Mouse (Mus musculus) left cerebral cortex, postnatal 14 days (tissue): ENCODE results near the gene Tedc1. TPM values are rescaled to one million over a fixed set of nuclear protein-coding genes. Genes with fewer than 3 reads are reported as not detected.

Experiments
- DNase-seq, 2 experiments: peaks; one replicate each; pipeline ENCODE4 v3.0.0; 2021 to 2022; ENCODE audit warnings: low spot score in 2 of 2, mixed read lengths in 1 of 2
- intact Hi-C: fragments of 180-260 bp; cut with DNase I; formaldehyde crosslinking; loops from one replicate; pipeline ENCODE4 v1.15.1; 2025
- total RNA-seq, 2 experiments: library from RNA; stranded (reverse); gene quantifications; 2 replicates each; pipeline ENCODE4 v1.2.3; 2021

The Tedc1 gene
- total RNA-seq, 2 experiments from 2014 or later: 1.7 to 1.8 TPM

DNA sequence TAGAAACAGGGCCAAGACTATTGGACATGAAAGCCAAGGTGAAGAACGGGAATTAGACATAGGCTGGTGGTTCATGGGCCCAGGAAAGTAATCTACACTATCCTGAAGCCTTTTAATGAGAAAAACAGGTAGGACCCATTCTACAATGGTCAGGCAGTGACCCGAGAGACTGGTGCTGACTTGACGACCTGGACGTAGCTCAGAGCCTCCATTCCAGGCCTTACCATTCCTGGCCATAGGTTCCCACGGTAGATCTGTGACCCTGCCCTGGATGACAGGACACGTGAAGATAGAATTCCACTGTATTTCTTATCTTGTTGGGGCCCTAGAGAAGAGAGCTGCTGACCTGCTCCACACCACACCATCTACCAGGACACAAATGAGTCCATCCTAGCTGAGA lies 17.9 kb upstream of the Tedc1 start:
- DNase-seq: no peak
- intact Hi-C loops: no loop called here

DNA sequence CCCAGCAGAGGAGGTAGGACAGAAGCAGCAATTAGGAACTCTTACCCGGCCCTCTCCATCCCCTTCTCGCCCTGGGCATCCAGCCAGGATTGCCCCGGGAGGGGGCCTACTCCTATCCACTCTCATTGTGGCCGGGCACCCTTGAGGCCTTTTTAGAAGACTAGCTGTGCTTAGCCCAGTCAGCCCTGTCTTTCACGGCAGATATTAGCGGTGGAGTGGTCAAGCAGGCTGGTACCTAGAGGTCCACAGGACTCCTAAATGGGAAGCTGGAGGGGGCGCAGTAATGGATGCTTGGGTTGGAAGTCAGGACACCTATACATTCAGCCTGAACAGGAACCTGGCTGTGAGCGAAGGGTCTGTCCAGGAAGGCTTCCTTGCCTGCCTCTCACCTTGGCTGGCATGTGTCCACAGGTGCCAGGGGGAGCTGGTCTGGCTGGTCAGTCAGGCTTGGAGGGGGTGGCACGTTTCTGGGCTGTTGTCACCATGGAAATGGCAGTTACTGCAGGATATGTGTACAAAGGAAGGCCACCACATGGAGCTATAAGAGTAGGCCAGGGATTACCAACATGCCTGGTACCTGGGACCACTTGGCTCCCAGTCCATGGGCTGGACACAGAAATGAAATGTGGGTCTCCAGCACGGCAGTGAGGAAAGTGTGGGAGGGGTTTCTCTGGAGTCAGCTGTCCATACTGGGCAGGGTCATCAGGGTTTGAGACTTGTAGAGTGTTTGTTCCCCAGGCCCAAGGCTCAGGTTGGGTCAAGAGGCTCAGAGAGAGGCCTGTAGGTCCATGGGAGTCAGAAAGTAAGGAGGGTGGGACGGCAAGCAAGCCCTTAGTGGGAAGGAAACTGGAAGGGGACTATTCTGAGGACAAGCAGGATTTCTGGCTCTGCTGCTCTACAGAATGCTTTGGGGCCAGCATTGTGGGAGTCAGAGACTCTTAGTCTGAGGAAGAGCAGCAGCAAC lies 17.0 kb upstream of the Tedc1 start:
- intact Hi-C loops: no loop called here
- DNase-seq: no peak

DNA sequence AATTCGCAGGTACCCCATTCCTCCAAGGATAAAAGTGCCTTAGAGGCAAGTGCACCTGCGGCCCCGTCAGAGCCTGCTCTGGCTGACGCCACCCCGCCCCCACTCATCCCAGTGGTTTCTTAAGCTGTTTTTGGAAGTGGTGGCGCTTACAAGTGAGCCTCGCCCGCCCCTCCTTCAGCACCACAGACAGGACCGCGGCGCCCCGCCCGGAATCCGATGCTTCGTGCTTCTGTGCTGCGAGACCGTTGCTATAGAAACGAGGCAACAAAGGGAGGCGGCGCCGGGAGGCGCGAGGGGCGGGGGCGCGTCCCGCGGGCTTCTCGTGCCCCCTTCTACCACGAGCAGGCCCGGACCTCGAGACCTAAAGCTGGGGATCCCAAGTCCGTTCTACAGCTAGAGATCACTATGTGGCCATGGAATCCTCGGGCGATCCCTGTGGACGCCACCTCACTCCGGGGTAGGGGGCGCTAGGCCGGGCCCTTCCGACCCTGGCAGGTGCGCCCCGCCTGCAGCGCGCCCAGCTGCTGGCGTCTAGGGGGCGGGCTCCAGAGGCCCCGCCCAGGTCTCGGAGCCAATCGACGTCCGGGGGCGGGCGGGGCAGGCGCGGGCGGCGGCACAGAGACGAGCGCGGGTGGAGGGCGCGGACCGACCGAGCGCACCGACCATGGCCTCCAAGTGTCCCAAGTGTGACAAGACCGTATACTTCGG lies 16.2 kb upstream of the Tedc1 start, which contains the start of gene Crip2:
TSS of gene Crip2 (plus strand) at position 329 of the 708 bp plus-strand sequence.
- DNase-seq: peak; percentile 94 to 98
- intact Hi-C loops: no loop called here

DNA sequence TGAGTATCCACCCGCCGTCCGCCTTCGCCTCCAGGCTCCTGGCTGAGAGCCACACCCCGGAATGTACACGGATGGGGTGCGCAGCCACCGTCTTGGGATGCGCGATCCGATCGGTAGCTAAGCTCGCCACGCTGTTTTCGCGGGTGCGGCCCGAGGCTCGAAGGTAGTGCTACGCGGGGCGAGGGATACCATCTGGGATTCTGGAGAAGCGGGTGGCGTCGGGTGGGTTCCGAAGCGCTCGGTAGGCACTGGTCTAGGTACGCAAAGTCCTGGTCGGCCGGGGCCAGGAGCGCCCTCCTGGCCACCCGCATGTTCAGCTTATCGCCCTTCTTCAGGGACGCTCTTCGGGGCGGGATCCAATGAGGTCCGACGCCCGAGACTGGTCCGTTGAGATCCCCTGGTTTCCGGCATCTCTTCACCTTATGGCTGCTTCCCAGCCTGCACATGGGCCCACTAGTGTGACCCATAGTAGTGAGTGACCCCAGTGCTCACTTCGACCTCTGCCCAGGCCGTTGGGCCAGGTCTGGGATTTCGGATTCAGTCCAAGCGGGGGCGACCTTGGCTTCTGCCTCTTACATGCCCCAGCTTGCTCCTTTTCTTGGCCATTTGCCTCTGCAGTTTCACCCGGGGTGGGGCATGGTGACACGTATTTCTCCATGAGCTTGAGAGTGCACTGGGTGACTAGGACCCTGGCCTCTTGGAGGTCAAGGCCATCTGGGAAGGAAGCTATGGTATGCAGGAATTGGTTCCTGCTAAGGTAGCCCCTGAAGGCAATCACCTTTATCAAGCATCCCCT lies 15.4 kb upstream of the Tedc1 start:
- intact Hi-C loops: no loop called here
- DNase-seq: no peak

DNA sequence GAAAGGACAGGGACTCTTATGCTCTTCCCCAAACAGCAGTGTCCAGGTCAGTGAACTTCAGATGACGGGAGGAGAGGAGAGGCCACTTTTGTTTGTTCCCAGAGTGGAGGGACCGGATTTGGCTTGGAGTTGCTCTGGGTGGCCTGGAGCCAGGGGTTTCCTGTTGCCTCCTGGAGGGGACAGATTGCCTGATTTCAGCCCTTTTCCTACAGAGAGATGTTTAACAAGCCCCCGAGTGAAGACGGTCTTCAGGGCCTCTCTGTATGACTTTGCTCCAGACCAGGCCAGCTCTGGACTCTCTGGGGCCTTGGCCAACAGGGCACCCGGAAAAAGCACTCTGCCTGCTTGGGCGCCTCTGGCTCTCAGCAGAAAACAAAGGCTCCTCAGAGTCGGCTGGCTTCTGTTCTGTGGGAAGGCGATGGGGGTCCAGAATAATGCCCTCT lies 14.7 kb upstream of the Tedc1 start:
- intact Hi-C loops: no loop called here
- DNase-seq: peak in 1 of 2 experiments; percentile 34

DNA sequence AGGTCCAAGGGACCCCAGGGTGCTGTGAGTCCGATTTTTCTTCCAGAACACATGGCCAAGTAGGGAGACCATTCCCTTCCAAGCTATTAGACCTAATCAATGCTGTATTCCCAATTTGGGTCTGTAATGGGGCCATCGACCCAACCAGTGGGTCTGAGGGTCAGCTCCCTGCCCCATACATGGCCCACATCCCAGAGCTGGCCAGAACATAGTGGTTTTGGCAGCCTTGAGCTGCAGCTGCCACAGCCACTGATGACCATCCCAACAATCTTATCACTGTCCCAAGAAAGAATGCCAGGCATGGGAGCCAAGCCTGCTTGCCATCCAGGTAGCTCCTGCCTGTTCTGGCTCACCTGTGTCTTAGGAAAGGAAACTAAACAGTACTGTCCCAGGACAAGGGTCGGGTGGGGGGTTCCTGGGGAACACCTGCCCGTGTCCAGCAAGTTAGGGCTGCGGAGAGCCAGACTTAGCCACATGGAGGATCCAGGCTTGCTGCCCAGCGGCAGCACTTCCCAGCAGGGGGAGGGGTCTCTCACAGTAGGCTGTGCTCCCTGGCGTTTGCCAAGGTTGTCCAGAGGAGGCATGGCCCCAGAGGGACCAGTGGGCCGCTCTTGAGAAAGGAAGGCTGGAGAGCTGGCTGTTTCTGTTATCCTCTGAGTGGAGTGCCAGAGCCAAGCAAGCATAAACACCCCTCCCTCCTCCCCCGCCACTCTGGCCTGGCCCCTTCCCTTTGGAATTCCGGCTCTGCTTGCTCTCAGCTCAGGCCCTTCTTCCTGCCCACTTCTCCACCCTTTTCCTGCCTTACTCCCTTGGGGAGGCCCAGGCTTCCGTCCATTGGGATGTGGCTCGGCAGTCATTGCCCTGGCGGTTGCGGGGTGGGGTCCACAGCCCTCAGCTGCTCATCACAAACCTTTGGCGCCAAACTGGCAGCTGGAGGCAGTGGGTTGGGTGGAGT lies 13.9 kb upstream of the Tedc1 start:
- intact Hi-C loops: no loop called here
- DNase-seq: peak; percentile 46 to 75

DNA sequence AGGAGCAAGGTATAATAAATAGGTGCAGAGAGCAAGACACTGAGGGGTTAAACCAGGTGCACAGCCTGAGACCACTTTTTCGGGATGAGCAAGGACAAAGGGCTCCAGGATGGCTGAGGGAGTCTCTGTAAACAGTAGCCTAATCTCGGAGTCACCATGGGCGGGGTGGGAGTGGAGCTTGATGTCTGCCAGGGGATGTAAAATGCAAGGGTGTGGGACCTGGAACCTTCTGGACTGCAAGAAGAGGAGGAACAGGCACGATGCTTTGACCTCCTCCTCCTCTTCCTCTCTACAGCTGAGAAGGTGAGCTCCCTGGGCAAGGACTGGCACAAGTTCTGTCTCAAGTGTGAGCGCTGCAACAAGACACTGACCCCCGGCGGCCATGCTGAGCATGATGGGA lies 13.1 kb upstream of the Tedc1 start:
- intact Hi-C loops: no loop called here
- no peak for DNase-seq

DNA sequence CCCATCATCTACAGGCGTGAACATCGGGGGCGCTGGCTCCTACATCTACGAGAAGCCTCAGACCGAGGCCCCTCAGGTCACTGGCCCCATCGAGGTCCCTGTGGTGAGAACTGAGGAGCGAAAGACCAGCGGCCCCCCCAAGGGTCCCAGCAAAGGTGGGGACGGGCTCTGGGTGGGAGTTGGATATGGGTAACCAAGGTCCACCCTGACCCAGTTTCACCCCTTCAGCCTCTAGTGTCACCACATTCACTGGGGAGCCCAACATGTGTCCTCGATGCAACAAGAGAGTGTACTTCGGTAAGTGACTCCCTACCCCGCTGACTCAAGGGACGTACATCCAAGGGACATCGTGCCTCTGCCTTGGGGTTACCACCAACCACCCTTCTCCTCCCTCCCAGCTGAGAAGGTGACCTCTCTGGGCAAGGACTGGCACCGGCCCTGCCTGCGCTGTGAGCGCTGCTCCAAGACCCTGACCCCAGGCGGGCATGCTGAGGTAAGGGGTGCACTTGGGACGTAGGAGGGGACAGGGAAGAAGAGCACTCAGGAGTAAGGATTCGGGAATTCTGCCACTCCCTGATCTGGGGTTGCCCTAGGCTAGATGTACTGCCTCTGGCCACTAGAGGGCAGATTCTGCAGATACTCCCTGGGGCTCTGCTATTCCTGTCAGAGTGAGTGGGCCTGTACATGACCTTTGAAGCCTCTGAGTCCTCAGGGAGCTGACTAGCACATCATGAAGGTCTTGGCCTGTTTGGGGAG lies 12.0 kb upstream of the Tedc1 start:
- DNase-seq: peak in 1 of 2 experiments; percentile 43
- intact Hi-C loops: no loop called here

DNA sequence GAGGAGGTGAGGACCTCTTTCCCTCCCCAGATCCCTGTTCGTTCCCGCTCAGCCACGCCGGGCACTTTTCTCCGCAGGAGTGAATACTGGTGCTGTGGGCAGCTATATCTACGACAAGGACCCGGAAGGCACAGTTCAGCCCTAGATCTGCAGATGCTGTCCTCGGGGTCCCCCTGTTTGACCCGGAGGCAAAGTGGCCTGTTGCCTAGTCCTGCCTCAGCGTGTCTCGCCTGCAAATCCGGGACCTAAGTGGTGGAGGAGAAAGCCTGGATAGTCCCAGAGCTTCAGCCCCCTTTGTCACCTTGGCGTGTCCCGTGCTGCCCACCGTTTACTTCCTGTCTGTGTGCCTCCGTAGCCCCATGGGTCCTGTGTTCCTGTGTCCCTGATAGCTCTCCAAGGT lies 11.3 kb upstream of the Tedc1 start:
- DNase-seq: no peak
- intact Hi-C loops: no loop called here

DNA sequence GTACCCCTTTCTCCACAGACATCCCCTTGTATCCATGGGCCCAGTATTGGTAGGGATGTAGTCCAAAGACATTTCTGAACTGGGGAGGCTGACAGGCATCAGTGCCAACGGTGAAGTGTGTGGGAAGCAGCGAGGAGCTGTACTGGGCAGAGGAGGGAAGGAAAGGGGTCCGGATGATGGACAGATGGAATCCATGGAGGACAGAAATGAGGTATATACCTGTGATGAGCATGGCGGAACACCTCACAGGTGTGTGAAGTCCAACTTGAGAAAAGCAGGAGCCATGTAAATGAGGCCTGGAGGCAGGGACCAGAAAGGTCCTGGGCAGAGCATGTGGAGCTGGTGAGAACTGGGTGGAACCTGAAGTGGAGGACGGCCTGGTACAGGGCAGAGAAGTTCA lies 10.6 kb upstream of the Tedc1 start:
- DNase-seq: no peak
- intact Hi-C loops: no loop called here

DNA sequence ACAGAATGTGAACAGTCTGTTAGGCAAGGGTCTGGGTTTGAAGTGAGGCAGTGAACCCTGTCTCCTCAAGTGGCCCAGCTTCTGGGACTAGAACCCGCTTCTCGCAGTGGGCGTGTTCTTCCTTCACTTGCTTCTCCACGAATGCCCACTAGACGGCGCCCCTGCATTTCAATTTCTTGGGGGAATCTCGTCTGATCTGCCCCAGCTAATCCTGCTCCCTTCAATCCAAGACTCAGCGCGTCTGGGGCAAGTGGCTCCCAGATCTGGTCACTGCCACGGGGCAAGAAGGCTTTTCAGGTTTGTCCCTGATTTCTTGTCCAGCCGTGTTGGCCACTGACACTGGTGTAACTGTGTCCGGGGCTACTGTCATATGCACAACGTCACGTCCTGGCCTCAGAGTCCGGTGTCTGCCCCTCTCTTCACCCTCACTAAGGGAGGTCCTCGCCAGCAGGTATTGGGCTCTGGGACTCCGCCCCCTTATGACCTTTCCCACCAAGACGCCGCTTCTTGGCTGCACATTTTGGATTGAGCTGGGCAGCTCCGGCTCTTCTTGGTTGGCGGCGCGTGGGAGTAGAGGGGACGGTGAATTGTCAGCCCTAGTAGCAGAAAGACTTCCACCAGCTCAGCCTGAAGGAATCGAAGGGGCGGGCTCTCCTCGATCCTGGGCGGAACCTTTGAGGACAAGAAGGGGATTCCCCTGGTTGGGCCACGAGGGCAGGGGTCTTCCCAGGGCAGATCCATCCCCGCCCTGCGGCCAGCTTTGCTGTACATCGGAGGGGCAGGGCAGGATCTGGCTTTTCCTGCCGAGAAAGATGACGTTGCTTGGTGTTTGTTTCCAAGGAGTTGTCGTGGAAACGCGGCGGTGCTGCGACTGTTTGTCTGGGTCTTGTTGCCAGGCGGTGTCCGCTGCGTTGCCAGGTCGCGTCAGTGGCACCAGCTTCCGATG lies 9.8 kb upstream of the Tedc1 start, which contains the start of gene Crip1:
TSS of gene Crip1 (plus strand) at position 205 of the 946 bp plus-strand sequence.
- intact Hi-C loops: no loop called here
- DNase-seq: peak; percentile 85 to 88

DNA sequence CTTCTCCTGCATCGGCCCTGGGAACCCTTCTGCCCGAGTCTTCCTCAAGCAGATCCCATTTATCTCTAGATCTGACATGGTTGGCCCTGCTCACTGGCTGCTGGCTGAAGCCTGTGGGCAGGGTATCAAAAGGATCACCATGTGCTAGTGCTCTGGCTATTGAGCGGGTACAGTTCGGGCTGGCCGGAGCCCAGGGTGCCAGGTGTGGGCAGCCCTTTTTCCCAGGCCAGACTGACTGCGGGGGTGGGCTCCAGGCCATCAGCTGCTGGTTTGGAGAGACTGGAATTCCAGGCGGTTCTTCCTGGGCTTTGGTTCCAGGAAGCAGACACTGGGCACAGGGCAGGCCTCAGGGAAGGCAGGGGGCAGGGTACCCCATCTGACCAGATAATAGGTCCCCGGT lies 8.7 kb upstream of the Tedc1 start:
- intact Hi-C loops: no loop called here
- DNase-seq: no peak

DNA sequence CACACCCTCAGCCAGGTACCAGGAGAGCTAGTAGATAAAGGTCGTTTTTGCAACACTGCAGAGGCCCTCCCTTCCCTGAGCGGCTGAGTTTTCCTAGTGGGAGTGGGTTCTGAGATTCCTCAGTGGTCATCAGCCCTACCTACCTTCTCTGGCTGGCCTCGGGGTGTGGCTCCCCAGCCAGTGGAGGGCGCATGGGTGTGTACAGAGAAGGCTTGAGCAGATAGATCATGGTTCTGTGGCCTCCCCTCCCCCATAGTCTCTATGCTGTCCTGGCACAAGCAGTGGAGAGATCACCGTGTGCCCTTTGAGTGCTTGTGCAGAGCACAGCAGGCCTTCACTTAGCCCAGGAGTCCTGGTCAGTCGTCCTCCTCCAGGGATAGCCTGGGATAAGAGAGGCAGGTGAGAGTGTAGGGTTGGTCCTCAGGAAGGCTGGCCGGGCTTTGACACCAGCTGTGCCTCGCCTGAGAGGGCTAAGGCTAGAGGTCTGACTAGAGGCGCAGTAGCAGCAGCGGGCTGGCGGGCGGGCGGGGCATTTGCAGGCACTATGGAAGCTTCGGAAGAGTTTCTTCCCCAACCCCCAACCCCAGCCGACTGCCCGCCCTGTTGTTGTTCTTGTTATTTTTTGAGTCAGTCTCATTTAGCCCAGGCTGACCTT lies 7.7 kb upstream of the Tedc1 start:
- no peak for DNase-seq
- intact Hi-C loops: no loop called here

DNA sequence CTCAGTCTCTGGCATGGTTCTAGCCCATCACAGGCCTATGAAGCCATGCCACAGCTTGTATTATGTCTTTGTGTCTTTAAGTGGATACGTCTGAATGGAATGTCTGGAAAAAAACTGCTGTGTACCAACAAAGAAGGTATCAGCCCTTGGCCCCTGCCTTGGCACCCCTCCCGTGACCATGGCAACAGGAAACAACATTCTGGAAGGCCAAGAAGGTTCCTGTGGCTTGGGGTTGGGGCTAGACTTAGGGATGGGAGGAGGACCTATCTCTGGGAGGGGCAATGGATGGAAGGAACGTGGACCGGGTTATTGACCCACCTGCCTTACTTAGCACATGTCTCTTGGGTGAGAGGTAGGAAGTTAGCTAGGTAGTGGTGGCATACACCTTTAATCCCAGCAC lies 6.9 kb upstream of the Tedc1 start:
- intact Hi-C loops: no loop called here
- no peak for DNase-seq

DNA sequence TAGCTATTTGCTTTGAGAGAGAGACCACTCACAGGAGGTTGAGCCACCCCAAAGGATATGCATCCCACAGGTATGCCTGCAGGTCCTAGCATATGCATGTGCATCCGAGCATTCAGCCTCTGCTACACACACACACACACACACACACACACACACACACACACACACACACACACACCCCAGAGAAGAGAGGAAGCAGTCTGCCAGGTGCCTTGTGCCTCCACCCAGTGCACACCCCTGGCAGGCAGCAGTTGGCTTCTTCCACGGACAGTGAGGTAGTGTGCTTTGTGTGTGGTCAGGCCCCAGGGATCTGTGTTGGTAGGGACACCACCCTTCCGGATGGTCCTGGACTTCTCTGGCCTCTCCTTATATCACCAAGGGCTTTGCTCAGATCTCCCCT lies 6.3 kb upstream of the Tedc1 start:
- no peak for DNase-seq
- intact Hi-C loops: no loop called here

DNA sequence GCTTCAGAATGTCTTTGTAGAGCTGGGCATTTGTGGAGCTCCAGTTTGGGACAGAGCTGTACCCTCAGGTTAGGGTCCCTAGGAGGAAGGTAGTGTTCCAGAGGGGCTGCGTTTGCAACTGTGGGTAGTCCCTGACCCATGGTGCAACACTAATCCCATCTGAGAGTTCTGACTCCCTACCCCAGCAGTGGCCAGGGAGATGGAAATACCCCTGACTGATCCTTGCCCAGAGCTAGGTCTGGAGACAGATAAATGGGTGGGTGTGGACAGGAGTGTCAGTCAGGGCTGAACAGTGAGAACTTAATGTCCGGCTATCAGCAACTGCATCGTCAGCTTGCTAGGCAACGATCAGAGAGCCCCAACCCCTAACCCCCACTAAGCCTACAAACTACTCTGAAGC lies 5.6 kb upstream of the Tedc1 start:
- intact Hi-C loops: no loop called here
- DNase-seq: no peak
